Mouse (Mus musculus): Measurements from ENCODE around the gene Letm1. TPM values are rescaled to one million over a fixed set of nuclear protein-coding genes. Genes with fewer than 3 reads are reported as not detected.

Gene Letm1
- polyA plus RNA-seq, 1 experiment from 2014 or later = 43.8 TPM

DNA sequence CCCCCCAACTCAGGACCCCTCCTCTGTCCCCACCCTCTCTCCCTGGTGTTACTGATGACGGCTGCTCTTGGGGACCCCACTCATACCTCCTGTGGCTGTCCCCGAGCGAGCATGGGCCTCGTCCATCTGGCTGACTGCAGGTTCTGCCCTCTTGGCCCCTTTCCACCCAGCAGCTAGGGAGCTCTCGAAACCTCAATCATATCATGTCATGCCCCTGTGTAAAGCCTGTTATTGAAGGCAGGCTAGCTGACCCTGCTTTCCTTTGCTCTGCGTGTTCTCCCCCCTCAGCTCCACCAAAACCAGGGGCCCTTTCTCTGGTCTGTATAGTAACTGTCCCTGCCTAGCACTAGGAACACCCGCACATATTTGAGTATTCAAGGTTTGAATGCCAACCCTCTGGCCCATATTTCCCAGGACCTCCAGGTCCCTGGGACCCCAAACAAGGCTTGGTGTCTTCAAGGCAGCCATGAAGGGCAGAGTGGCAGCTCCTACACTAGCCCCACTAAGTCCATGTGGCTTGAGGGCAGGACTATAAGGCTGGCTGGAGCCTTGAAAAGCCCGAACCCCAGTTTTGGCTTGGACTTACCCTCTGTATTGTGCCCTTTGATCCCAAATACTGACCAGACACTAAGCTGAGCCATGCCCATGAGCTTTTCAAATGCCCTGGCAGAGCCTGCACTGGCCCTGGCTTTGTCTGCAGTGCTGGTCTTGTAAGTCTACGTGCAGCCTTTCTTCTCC lies 76.8 kb downstream of the Letm1 start:
- no peaks in the 10 kb centered on the region for H3K9me3 ChIP-seq (ENCODE audit: control insufficient read depth, low read length)
- no peak overlapping the region for H3K27ac ChIP-seq (ENCODE audit: low read depth)
- DNase-seq (ENCODE audit: low spot score) (no peak), ATAC-seq (replicated peaks; ENCODE audit: low FRiP score, low TSS enrichment, low read depth) (0 out of 2 replicates have a peak, but pooled peaks have one; percentile 16)
- H3K4me1 ChIP-seq (replicated peaks; ENCODE audit: control insufficient read depth, insufficient read depth, low read length) = peaks cover 15% of the 10 kb centered on the region
- WGBS = 49% methylated on average over 9 of the region's 9 CpGs
- H3K4me3 ChIP-seq (ENCODE audit: low read depth, low read length) = no peak overlapping the region
- H3K36me3 ChIP-seq (ENCODE audit: control insufficient read depth, insufficient read depth, low read length) = no peaks in the 10 kb centered on the region
- no peak overlapping the region for H3K9ac ChIP-seq (ENCODE audit: low read length)
- no peaks in the 10 kb centered on the region for H3K27me3 ChIP-seq (replicated peaks; ENCODE audit: control insufficient read depth, insufficient read depth, low read length)
- H3K4me2 ChIP-seq (ENCODE audit: low read length) = no peak overlapping the region

DNA sequence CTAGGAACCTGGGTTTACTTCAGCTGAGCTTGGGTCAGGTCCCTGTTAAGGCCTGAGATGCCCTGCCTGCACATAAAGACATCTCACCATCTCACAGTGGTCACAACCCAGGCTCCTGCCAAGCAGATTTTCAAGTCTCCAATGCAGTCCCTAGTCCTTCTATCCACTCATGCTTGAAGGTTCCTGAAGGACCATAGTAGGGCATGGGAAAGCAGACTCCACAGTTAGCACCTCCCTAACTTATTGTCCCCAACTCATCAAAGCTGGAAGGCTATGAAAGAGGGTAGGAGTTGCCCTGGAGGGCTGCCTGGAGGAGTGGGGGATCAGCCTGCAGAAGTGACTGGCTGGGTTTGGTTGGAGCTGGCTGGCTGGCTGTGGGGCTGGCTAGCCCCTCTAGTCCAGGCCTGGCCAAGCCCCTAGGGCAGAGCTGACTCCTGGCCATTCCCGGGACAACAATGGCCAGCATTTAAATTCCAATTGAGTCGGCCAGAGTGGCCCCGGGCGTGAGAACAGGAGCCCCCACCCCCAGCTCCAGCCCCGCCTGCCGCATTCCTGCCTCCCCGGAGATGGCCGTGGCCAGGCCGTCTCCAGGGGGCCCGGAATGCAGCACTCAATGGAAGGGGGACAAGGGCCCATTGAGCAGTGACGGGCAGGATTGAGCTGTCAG lies 77.5 kb downstream of the Letm1 start:
- ATAC-seq (replicated peaks; ENCODE audit: low FRiP score, low TSS enrichment, low read depth) (0 out of 2 replicates have a peak, but pooled peaks have one; percentile 21), DNase-seq (ENCODE audit: low spot score) (no peak)
- peaks cover 19% of the 10 kb centered on the region for H3K4me1 ChIP-seq (replicated peaks; ENCODE audit: control insufficient read depth, insufficient read depth, low read length)
- whole genome bisulfite sequencing = 14% methylated on average over 11 of the region's 11 CpGs
- no peaks in the 10 kb centered on the region for H3K27me3 ChIP-seq (replicated peaks; ENCODE audit: control insufficient read depth, insufficient read depth, low read length)
- no peak overlapping the region for H3K4me2 ChIP-seq (ENCODE audit: low read length)
- no peak overlapping the region for H3K27ac ChIP-seq (ENCODE audit: low read depth)
- no peaks in the 10 kb centered on the region for H3K36me3 ChIP-seq (ENCODE audit: control insufficient read depth, insufficient read depth, low read length)
- H3K9me3 ChIP-seq (ENCODE audit: control insufficient read depth, low read length) = no peaks in the 10 kb centered on the region
- H3K4me3 ChIP-seq (ENCODE audit: low read depth, low read length) = no peak overlapping the region
- H3K9ac ChIP-seq (ENCODE audit: low read length) = no peak overlapping the region

DNA sequence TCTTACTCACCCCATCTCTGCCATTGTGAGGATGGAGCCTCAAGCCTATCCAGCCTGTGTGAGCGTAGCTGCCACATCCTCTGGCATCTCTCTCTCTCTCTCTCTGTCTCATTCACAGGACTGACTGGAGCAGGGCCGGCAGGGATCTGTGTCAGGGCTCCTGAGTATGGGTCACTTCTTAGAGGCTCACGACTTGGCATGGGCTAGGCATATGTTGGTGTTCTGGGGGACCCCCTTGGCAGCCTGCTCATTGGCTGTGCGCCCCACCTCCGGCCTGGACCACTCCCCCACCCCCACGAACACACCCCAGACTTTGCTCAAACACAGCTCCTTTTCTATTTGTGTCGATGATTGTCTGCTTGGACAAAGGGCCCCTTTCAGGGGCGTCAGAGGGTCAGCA lies 78.6 kb downstream of the Letm1 start:
- 54% methylated on average over 8 of the region's 8 CpGs for WGBS
- ATAC-seq (replicated peaks; ENCODE audit: low FRiP score, low TSS enrichment, low read depth) (no peak), DNase-seq (ENCODE audit: low spot score) (no peak)
- H3K9me3 ChIP-seq (ENCODE audit: control insufficient read depth, low read length) = no peaks in the 10 kb centered on the region
- no peak overlapping the region for H3K4me3 ChIP-seq (ENCODE audit: low read depth, low read length)
- no peak overlapping the region for H3K9ac ChIP-seq (ENCODE audit: low read length)
- no peaks in the 10 kb centered on the region for H3K27me3 ChIP-seq (replicated peaks; ENCODE audit: control insufficient read depth, insufficient read depth, low read length)
- no peak overlapping the region for H3K27ac ChIP-seq (ENCODE audit: low read depth)
- H3K4me2 ChIP-seq (ENCODE audit: low read length) = no peak overlapping the region
- H3K4me1 ChIP-seq (replicated peaks; ENCODE audit: control insufficient read depth, insufficient read depth, low read length) = peaks cover 23% of the 10 kb centered on the region
- no peaks in the 10 kb centered on the region for H3K36me3 ChIP-seq (ENCODE audit: control insufficient read depth, insufficient read depth, low read length)

DNA sequence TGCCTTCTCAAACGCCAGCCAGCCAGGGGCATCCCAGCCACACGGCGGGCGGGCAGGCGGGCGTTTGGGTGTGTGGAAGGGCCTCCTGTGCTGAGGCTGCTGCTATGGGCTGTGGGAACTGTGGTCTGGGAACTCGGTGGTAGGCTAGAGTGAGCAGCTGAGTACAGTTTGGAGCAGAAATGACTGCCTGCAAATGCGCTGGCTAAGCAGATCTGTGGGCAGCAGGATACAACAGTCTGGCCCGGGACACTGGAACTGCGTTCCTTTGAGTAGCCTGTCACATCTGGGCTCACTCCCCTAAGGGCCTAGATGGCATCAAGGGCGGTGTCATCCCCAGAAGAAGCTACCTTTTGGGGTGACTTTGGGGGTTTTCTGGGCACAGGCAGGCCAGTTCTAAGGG lies 80.8 kb downstream of the Letm1 start:
- Histone ChIP-seq H3K27ac (ENCODE audit: low read depth) (no peak overlapping the region), H3K36me3 (ENCODE audit: control insufficient read depth, insufficient read depth, low read length) (no peaks in the 10 kb centered on the region), H3K9me3 (ENCODE audit: control insufficient read depth, low read length) (no peaks in the 10 kb centered on the region), H3K9ac (ENCODE audit: low read length) (no peak overlapping the region), H3K4me3 (ENCODE audit: low read depth, low read length) (no peak overlapping the region), H3K4me2 (ENCODE audit: low read length) (no peak overlapping the region), H3K27me3 (replicated peaks; ENCODE audit: control insufficient read depth, insufficient read depth, low read length) (no peaks in the 10 kb centered on the region), H3K4me1 (replicated peaks; ENCODE audit: control insufficient read depth, insufficient read depth, low read length) (peaks cover 33% of the 10 kb centered on the region)
- 81% methylated on average over 11 of the region's 11 CpGs for WGBS
- no peak for DNase-seq (ENCODE audit: low spot score)
- no peak for ATAC-seq (replicated peaks; ENCODE audit: low FRiP score, low TSS enrichment, low read depth)

DNA sequence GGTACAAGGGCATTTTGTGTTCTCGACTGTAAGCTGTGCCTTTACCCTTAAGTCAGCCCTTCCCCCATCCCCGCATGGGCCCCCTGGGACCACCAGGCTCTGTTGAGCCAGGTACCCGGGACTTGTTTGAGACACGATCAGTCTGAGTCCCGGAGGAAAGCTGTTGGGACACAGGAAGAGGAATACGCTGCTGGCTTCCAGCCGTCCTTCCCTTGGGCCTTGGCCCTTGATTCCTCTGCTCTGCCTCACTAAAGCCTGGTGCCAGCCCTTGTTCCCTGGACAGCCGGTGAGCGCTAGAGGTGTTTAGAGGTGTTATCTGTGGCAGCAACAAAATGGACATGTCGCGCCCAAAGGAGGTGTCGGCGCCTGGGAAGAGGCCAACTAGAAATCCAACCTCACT lies 82.6 kb downstream of the Letm1 start:
- Histone ChIP-seq H3K4me1 (replicated peaks; ENCODE audit: control insufficient read depth, insufficient read depth, low read length) (peaks cover 34% of the 10 kb centered on the region), H3K27ac (ENCODE audit: low read depth) (no peak overlapping the region), H3K4me2 (ENCODE audit: low read length) (no peak overlapping the region), H3K36me3 (ENCODE audit: control insufficient read depth, insufficient read depth, low read length) (no peaks in the 10 kb centered on the region), H3K27me3 (replicated peaks; ENCODE audit: control insufficient read depth, insufficient read depth, low read length) (no peaks in the 10 kb centered on the region; the same call in 1 of the 2 replicates), H3K4me3 (ENCODE audit: low read depth, low read length) (no peak overlapping the region), H3K9ac (ENCODE audit: low read length) (no peak overlapping the region), H3K9me3 (ENCODE audit: control insufficient read depth, low read length) (no peaks in the 10 kb centered on the region)
- DNase-seq (ENCODE audit: low spot score) = no peak
- 34% methylated on average over 13 of the region's 13 CpGs for WGBS
- no peak for ATAC-seq (replicated peaks; ENCODE audit: low FRiP score, low TSS enrichment, low read depth)

DNA sequence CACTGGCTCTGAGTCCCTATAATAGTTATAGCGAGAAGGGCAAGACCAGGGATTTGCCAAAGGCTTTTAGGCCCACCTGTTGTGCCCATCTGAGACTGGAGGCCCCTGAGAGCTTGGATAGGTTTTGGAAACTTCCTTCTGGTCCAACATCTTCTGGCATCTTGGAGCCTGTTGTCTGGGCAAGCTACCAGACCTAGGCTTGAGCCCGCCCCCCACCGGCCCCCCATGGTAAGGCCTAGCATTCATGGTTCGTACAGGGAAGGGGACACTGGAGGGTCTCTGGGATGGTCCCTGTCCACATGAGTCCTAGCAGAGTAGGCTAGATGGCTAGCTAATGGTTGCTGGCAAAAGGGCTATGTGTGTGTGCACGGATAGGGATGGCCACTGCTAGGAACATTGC lies 83.9 kb downstream of the Letm1 start:
- H3K27ac ChIP-seq (ENCODE audit: low read depth) = no peak overlapping the region
- DNase-seq (ENCODE audit: low spot score) (no peak), ATAC-seq (replicated peaks; ENCODE audit: low FRiP score, low TSS enrichment, low read depth) (no peak)
- no peak overlapping the region for H3K4me2 ChIP-seq (ENCODE audit: low read length)
- WGBS = 93% methylated on average over 5 of the region's 5 CpGs
- H3K36me3 ChIP-seq (ENCODE audit: control insufficient read depth, insufficient read depth, low read length) = no peaks in the 10 kb centered on the region
- H3K9me3 ChIP-seq (ENCODE audit: control insufficient read depth, low read length) = no peaks in the 10 kb centered on the region
- H3K9ac ChIP-seq (ENCODE audit: low read length) = no peak overlapping the region
- no peak overlapping the region for H3K4me3 ChIP-seq (ENCODE audit: low read depth, low read length)
- peaks cover 34% of the 10 kb centered on the region for H3K4me1 ChIP-seq (replicated peaks; ENCODE audit: control insufficient read depth, insufficient read depth, low read length)
- H3K27me3 ChIP-seq (replicated peaks; ENCODE audit: control insufficient read depth, insufficient read depth, low read length) = no peaks in the 10 kb centered on the region; the same call in 1 of the 2 replicates

DNA sequence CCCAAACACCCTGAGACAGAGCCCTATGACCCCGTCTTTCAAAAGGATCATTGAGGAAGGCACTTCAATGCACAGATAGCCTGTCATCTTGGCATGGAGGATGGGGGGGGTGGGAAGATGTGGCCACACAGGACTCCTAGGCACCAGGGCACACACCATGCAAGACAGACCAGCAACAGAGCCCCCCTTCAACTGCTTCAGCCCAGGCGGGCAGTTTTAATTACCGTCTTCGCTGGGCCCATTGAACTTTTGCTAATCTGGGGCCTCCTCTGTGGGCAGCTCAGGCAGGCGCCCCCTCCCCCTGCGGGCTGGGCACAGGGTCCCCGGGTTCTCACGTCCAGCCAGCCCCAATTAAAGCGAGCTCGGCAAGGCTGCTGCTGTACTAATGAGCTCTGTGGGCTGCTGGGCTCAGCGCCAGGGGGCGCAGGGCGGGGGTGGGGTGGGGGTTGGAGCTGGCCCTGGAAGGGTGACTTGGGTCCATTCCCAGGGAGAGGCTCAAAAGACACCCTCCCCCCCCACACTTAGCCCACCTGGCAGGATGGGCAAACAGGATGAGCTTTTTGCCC lies 84.6 kb downstream of the Letm1 start:
- Histone ChIP-seq H3K4me1 (replicated peaks; ENCODE audit: control insufficient read depth, insufficient read depth, low read length) (peaks cover 36% of the 10 kb centered on the region), H3K27ac (ENCODE audit: low read depth) (no peak overlapping the region), H3K36me3 (ENCODE audit: control insufficient read depth, insufficient read depth, low read length) (no peaks in the 10 kb centered on the region), H3K4me3 (ENCODE audit: low read depth, low read length) (no peak overlapping the region), H3K4me2 (ENCODE audit: low read length) (no peak overlapping the region), H3K27me3 (replicated peaks; ENCODE audit: control insufficient read depth, insufficient read depth, low read length) (no peaks in the 10 kb centered on the region; the same call in 1 of the 2 replicates), H3K9ac (ENCODE audit: low read length) (no peak overlapping the region), H3K9me3 (ENCODE audit: control insufficient read depth, low read length) (no peaks in the 10 kb centered on the region)
- 37% methylated on average over 13 of the region's 13 CpGs for WGBS
- DNase-seq (ENCODE audit: low spot score) (no peak), ATAC-seq (replicated peaks; ENCODE audit: low FRiP score, low TSS enrichment, low read depth) (no peak)

DNA sequence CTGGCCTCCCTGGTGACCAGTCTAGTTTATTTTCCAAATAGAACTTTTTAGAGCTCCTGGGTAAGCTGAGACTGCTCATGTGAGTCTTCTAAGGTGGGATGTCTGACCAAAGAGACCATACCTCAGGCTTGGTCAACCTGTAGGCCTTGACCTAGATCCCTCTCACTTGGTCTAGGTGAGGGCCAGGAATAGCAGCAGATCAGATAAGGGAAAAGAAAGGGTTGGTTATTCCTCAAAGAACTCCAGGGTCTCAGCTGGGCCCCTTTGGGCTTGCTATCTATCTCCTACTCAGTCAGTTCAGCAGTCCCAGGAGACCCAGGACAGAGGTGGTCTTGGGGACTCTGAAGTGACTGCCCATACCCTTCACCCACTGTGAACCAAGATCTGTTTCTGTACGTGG lies 85.1 kb downstream of the Letm1 start:
- Histone ChIP-seq H3K27me3 (replicated peaks; ENCODE audit: control insufficient read depth, insufficient read depth, low read length) (no peaks in the 10 kb centered on the region; the same call in 1 of the 2 replicates), H3K36me3 (ENCODE audit: control insufficient read depth, insufficient read depth, low read length) (no peaks in the 10 kb centered on the region), H3K9me3 (ENCODE audit: control insufficient read depth, low read length) (no peaks in the 10 kb centered on the region), H3K27ac (ENCODE audit: low read depth) (no peak overlapping the region), H3K4me2 (ENCODE audit: low read length) (no peak overlapping the region), H3K9ac (ENCODE audit: low read length) (no peak overlapping the region), H3K4me1 (replicated peaks; ENCODE audit: control insufficient read depth, insufficient read depth, low read length) (peaks cover 41% of the 10 kb centered on the region), H3K4me3 (ENCODE audit: low read depth, low read length) (no peak overlapping the region)
- DNase-seq (ENCODE audit: low spot score) = no peak
- WGBS = 89% methylated on average over 1 of the region's 1 CpGs
- no peak for ATAC-seq (replicated peaks; ENCODE audit: low FRiP score, low TSS enrichment, low read depth)
